19 mouse cellular contexts compared by ENCODE assay signal in the genomic region with DNA sequence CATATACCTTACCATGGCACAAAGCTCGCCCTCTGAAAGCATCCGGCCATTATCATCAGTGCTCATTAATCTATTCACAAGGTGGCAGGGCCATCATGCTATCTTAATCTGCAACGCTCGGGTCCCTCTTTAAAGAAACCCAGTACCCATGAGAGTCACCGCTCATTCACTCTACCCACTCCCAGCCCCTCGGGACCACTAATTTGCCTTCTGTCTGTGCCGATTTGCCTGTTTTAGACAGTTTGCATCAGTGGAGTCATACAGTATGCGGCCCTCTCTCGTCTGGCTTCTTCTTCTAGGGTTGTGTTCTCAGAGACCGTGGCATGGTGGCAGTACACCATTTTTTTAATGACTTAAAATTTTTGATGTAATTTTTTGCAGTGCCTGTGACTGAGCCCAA. TPM values are rescaled to one million over a fixed set of nuclear protein-coding genes. Genes with fewer than 3 reads are reported as not detected.
A peak's percentile ranks its signal among the peaks of the same experiment; 100 is the strongest.
DNase-seq lines count a peak whose midpoint lies in the region; ATAC-seq and TF ChIP-seq lines count a peak whose summit lies in the region.
"Had no signal": no experiment of that assay in that cellular context is flagged by ENCODE, and none has a peak within 500 bp of the region (broad histone marks: within the 10 kb centered on the region; RNA-seq: fewer than 3 reads in every experiment).

No protein-coding gene starts in this region.

- H3K4me3 ChIP-seq in heart, embryonic 12.5 days, result no peak overlapping the region
- H3K4me3 ChIP-seq in hindbrain, embryonic 12.5 days, result no peak overlapping the region
- no peak overlapping the region for H3K4me3 ChIP-seq in hindbrain, embryonic 13.5 days
- H3K4me3 ChIP-seq in spleen, adult 2 months (ENCODE audit: extremely low read depth, insufficient read depth, insufficient read length), result peak overlapping the region; percentile 0; the same call in 1 of the 2 replicates
- H3K4me3 ChIP-seq in olfactory bulb, adult 2 months (ENCODE audit: insufficient read depth, low read depth, low read length), result no peak overlapping the region
- H3K4me3 ChIP-seq: forebrain, embryonic 15.5 days; lung, embryonic 15.5 days; megakaryocyte, embryonic 14.5 days; midbrain, embryonic 13.5 days had no signal

- H3K9me3 ChIP-seq in heart, embryonic 12.5 days (replicated peaks), result no peaks in the 10 kb centered on the region
- H3K9me3 ChIP-seq in hindbrain, embryonic 12.5 days (replicated peaks), result no peaks in the 10 kb centered on the region
- H3K9me3 ChIP-seq in hindbrain, embryonic 13.5 days, result no peaks in the 10 kb centered on the region
- H3K9me3 ChIP-seq: forebrain, embryonic 15.5 days; lung, embryonic 15.5 days; megakaryocyte, embryonic 14.5 days; midbrain, embryonic 13.5 days had no signal

- no peak for TF ChIP-seq POLR2A in spleen, adult 2 months (IDR thresholded peaks at IDR 0.05; ENCODE audit: low read depth, low read length)
- TF ChIP-seq POLR2A in olfactory bulb, adult 2 months (IDR thresholded peaks at IDR 0.05; ENCODE audit: insufficient read depth, low read depth, low read length), result no peak

- peaks cover 12% of the 10 kb centered on the region; the same call in 1 of the 2 replicates for H3K36me3 ChIP-seq in heart, embryonic 12.5 days
- no peaks in the 10 kb centered on the region for H3K36me3 ChIP-seq in hindbrain, embryonic 12.5 days
- H3K36me3 ChIP-seq in hindbrain, embryonic 13.5 days, result no peaks in the 10 kb centered on the region
- no peaks in the 10 kb centered on the region for H3K36me3 ChIP-seq in spleen, adult 2 months (ENCODE audit: control insufficient read depth, insufficient read depth, low read length)
- H3K36me3 ChIP-seq: forebrain, embryonic 15.5 days; lung, embryonic 15.5 days; midbrain, embryonic 13.5 days had no signal

- ATAC-seq in heart, embryonic 12.5 days (ENCODE audit: insufficient number of reproducible peaks, low FRiP score), result no peak
- 0 out of 2 replicates have a peak, but pooled peaks have one; percentile 38 for ATAC-seq in hindbrain, embryonic 12.5 days (ENCODE audit: low FRiP score)
- no peak for ATAC-seq in hindbrain, embryonic 13.5 days (ENCODE audit: low FRiP score)
- ATAC-seq: forebrain, embryonic 15.5 days; intestine, postnatal 0 days; midbrain, embryonic 13.5 days had no signal

- TF ChIP-seq CTCF in spleen, adult 2 months (IDR thresholded peaks at IDR 0.05; ENCODE audit: extremely low read depth, insufficient read depth, insufficient read length, insufficient replicate concordance), result no peak
- no peak for TF ChIP-seq CTCF in olfactory bulb, adult 2 months (IDR thresholded peaks at IDR 0.05; ENCODE audit: insufficient read depth, low read depth, low read length)

- no peaks in the 10 kb centered on the region for H3K27me3 ChIP-seq in heart, embryonic 12.5 days (replicated peaks)
- no peaks in the 10 kb centered on the region for H3K27me3 ChIP-seq in hindbrain, embryonic 12.5 days
- 0 out of 2 replicates have a peak, but pooled peaks cover 3% of the 10 kb centered on the region for H3K27me3 ChIP-seq in hindbrain, embryonic 13.5 days
- no peaks in the 10 kb centered on the region for H3K27me3 ChIP-seq in spleen, adult 2 months (ENCODE audit: control insufficient read depth, insufficient read depth, low read length)
- H3K27me3 ChIP-seq: forebrain, embryonic 15.5 days; lung, embryonic 15.5 days; megakaryocyte, embryonic 14.5 days; midbrain, embryonic 13.5 days had no signal

- intact Hi-C loops in heart, postnatal 14 days (cut with DNase I), result no loop called here

- WGBS in heart, embryonic 12.5 days, result 83% methylated on average over 10 of the region's 10 CpGs
- WGBS in hindbrain, embryonic 12.5 days, result 71% methylated on average over 10 of the region's 10 CpGs
- 53% methylated on average over 10 of the region's 10 CpGs for WGBS in hindbrain, embryonic 13.5 days
- 40% methylated on average over 10 of the region's 10 CpGs for WGBS in spleen, adult 2 months
- 69% methylated on average over 10 of the region's 10 CpGs for WGBS in olfactory bulb, adult 2 months

- peak overlapping the region; percentile 71; the same call in 1 of the 2 replicates for H3K27ac ChIP-seq in heart, embryonic 12.5 days (ENCODE audit: poor library complexity, severe bottlenecking)
- H3K27ac ChIP-seq in hindbrain, embryonic 12.5 days, result peak overlapping the region; percentile 35; the same call in 1 of the 2 replicates
- H3K27ac ChIP-seq in hindbrain, embryonic 13.5 days, result no peak overlapping the region
- peak overlapping the region; percentile 14 for H3K27ac ChIP-seq in spleen, adult 2 months (ENCODE audit: insufficient read depth, low read length)
- peak overlapping the region; percentile 47 for H3K27ac ChIP-seq in olfactory bulb, adult 2 months (ENCODE audit: insufficient read depth, low read depth, low read length)
- H3K27ac ChIP-seq: forebrain, embryonic 15.5 days; liver, embryonic 14.5 days; lung, embryonic 15.5 days; midbrain, embryonic 13.5 days had no signal

- H3K9ac ChIP-seq in heart, embryonic 12.5 days, result no peak overlapping the region
- H3K9ac ChIP-seq in hindbrain, embryonic 12.5 days, result no peak overlapping the region
- H3K9ac ChIP-seq in hindbrain, embryonic 13.5 days, result no peak overlapping the region
- H3K9ac ChIP-seq: forebrain, embryonic 15.5 days; liver, embryonic 14.5 days; lung, embryonic 15.5 days; midbrain, embryonic 13.5 days had no signal

- H3K4me2 ChIP-seq in heart, embryonic 12.5 days, result 0 out of 2 replicates have a peak overlapping the region, but pooled peaks have one; percentile 0
- H3K4me2 ChIP-seq in hindbrain, embryonic 12.5 days (replicated peaks), result no peak overlapping the region
- H3K4me2 ChIP-seq in hindbrain, embryonic 13.5 days, result no peak overlapping the region
- H3K4me2 ChIP-seq: forebrain, embryonic 15.5 days; lung, embryonic 15.5 days; midbrain, embryonic 13.5 days had no signal

- DNase-seq in heart, postnatal 14 days, result no peak
- DNase-seq in spleen, adult 2 months (ENCODE audit: low read depth in 1 of 2, low spot score in 2 of 2), result peak in 1 of 2 experiments; percentile 43
- DNase-seq in spleen, adult 12 weeks (ENCODE audit: low spot score), result no peak
- DNase-seq in gastrocnemius, adult 18-20 months (ENCODE audit: low spot score), result no peak
- DNase-seq: adrenal gland, postnatal 14 days; cerebellum, adult 8-10 months; cerebellum, postnatal 36 days; kidney, postnatal 25 days; retina, postnatal 1 day had no signal

- H3K4me1 ChIP-seq in heart, embryonic 12.5 days (replicated peaks), result peaks cover 97% of the 10 kb centered on the region
- H3K4me1 ChIP-seq in hindbrain, embryonic 12.5 days, result peaks cover 34% of the 10 kb centered on the region
- H3K4me1 ChIP-seq in hindbrain, embryonic 13.5 days (replicated peaks), result peaks cover 56% of the 10 kb centered on the region
- peaks cover 52% of the 10 kb centered on the region for H3K4me1 ChIP-seq in spleen, adult 2 months (ENCODE audit: control insufficient read depth, insufficient read depth, insufficient read length)
- H3K4me1 ChIP-seq in olfactory bulb, adult 2 months (ENCODE audit: control insufficient read depth, insufficient read depth, low read length), result peaks cover 84% of the 10 kb centered on the region

RNA-seq across cellular contexts. Expression of gene Pitpnm2, which starts 30.1 kb away (rescaled TPM):
- polyA plus RNA-seq in heart, embryonic 12.5 days (2016; fragmentation: Nextera tagmentation; extraction: Ambion mirVana), result 7.5 and 7.8 TPM in 2 replicates
- 10 to 100 TPM; 47.9 to 52.4 TPM for total RNA-seq in heart, postnatal 14 days (2021)
- 6.9 and 7.0 TPM in 2 replicates for polyA plus RNA-seq in hindbrain, embryonic 12.5 days (2016; fragmentation: Nextera tagmentation; extraction: Ambion mirVana)
- 7.4 and 8.3 TPM in 2 replicates for polyA plus RNA-seq in hindbrain, embryonic 13.5 days (2015; fragmentation: Nextera tagmentation; extraction: Ambion mirVana)
- polyA plus RNA-seq in spleen, adult 2 months (2012; rRNA removed), result 65.8 and 97.5 TPM in 2 replicates
- polyA plus RNA-seq in olfactory bulb, adult 2 months (2012; ENCODE audit: insufficient read depth, insufficient read length, low replicate concordance, missing spikeins), result 145 TPM in 1 of 2 replicates, not detected in the other
- 10 to 100 TPM; 19.6 to 20.9 TPM for total RNA-seq in gastrocnemius, adult 18-20 months (2021)
